Mouse (Mus musculus): ENCODE measurements around the gene Il12rb1.

- TF ChIP-seq CTCF (conservative IDR thresholded peaks at IDR 0.05; ENCODE audit: low read length) (no peak), POU5F1 (IDR thresholded peaks at IDR 0.05; ENCODE audit: borderline replicate concordance, low read length) (no peak)
Measured at GRCm38 (mm10) chr8:70766571-70767440, 41.4 kb upstream of the Il12rb1 start.

Measured in E14TG2a.4 (cell line).